Mouse (Mus musculus): ENCODE results near the gene Mapk9. TPM values are rescaled to one million over a fixed set of nuclear protein-coding genes. Genes with fewer than 3 reads are reported as not detected.

The Mapk9 gene
- polyA plus RNA-seq, 1 experiment from 2014 or later: 54.0 TPM

DNA sequence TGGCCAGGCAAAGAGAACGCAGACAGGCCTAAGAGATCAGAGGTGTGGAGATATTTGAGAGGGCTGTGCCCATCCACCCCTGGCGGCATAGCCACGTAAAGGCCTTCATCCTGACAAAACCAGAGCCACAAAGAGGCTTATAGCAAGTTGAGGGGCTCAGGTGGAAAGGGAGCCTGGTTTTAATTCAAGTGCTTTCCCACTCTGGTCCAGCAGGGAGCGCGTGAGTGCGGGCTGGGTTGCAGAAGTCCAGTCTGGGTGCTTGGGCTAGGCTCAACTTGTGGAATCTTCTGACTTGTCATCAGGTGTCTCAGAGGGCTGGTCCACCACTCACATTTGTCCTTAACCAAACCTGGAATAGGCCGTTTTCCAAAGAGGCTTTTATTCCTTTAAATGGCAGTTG, 56.8 kb downstream of the Mapk9 start:
- WGBS: 17% methylated on average over 7 of the region's 7 CpGs
- no peak overlapping the region for H3K4me2 ChIP-seq
- no peak overlapping the region for H3K27ac ChIP-seq

GRCm38 (mm10) chr11:49918521-49919180, 72.1 kb downstream of the Mapk9 start:
- H3K4me3 ChIP-seq: no peak overlapping the region
- peak overlapping the region; percentile 23; the same call in 1 of the 2 replicates for H3K4me2 ChIP-seq
- H3K9me3 ChIP-seq: no peaks in the 10 kb centered on the region
- peak; percentile 75 for ATAC-seq (ENCODE audit: low FRiP score)
- peaks cover 13% of the 10 kb centered on the region for H3K4me1 ChIP-seq (replicated peaks)
- 0 out of 2 replicates have a peak, but pooled peaks cover 3% of the 10 kb centered on the region for H3K27me3 ChIP-seq
- no peaks in the 10 kb centered on the region for H3K36me3 ChIP-seq
- H3K27ac ChIP-seq: peak overlapping the region; percentile 75
- 33% methylated on average over 15 of the region's 15 CpGs for WGBS
- peak overlapping the region; percentile 19; the same call in 1 of the 2 replicates for H3K9ac ChIP-seq

More for the DNA sequence above, 56.8 kb downstream of the Mapk9 start:
- Histone ChIP-seq H3K9ac (no peak overlapping the region), H3K4me1 (replicated peaks) (peaks cover 5% of the 10 kb centered on the region), H3K27me3 (peaks cover 36% of the 10 kb centered on the region), H3K36me3 (no peaks in the 10 kb centered on the region), H3K9me3 (no peaks in the 10 kb centered on the region), H3K4me3 (no peak overlapping the region)
- no peak for ATAC-seq (ENCODE audit: low FRiP score)

GRCm38 (mm10) chr11:49919304-49919703, 72.8 kb downstream of the Mapk9 start:
- Histone ChIP-seq H3K27ac (peak overlapping the region; percentile 75), H3K9ac (no peak overlapping the region), H3K36me3 (no peaks in the 10 kb centered on the region), H3K4me1 (replicated peaks) (peaks cover 13% of the 10 kb centered on the region), H3K9me3 (no peaks in the 10 kb centered on the region), H3K4me3 (no peak overlapping the region), H3K4me2 (no peak overlapping the region), H3K27me3 (0 out of 2 replicates have a peak, but pooled peaks cover 3% of the 10 kb centered on the region)
- no peak for ATAC-seq (ENCODE audit: low FRiP score)
- WGBS: 86% methylated on average over 6 of the region's 6 CpGs

GRCm38 (mm10) chr11:49923539-49923938, 77.0 kb downstream of the Mapk9 start:
- H3K4me3 ChIP-seq: no peak overlapping the region
- H3K36me3 ChIP-seq: no peaks in the 10 kb centered on the region
- WGBS: 84% methylated on average over 9 of the region's 9 CpGs
- no peak overlapping the region for H3K27ac ChIP-seq
- no peak for ATAC-seq (ENCODE audit: low FRiP score)
- peaks cover 32% of the 10 kb centered on the region for H3K4me1 ChIP-seq (replicated peaks)
- H3K4me2 ChIP-seq: no peak overlapping the region
- H3K9me3 ChIP-seq: no peaks in the 10 kb centered on the region
- H3K27me3 ChIP-seq: 0 out of 2 replicates have a peak, but pooled peaks cover 3% of the 10 kb centered on the region
- no peak overlapping the region for H3K9ac ChIP-seq

DNA sequence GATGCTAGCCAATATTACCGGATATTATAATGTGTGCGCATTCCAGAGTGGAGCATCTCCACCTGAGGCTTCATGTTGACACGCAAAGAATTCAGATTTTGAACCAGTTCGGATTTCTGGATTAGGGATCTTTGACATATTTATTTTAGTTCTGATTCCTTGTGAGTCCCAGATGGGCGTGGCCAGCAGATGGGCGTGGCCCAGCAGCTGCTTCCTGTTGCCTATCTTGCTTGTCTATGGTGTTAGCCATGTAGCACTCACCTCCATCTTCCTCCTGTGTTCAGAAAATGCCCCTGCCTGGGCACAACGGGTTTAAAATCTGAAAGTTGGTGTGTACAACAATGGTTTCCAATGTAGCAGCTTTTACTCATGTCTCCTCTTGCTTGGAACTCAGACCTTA, 79.6 kb downstream of the Mapk9 start:
- no peak for ATAC-seq (ENCODE audit: low FRiP score)
- H3K36me3 ChIP-seq: no peaks in the 10 kb centered on the region
- H3K27me3 ChIP-seq: 0 out of 2 replicates have a peak, but pooled peaks cover 3% of the 10 kb centered on the region
- no peaks in the 10 kb centered on the region for H3K9me3 ChIP-seq
- no peak overlapping the region for H3K9ac ChIP-seq
- H3K4me2 ChIP-seq: no peak overlapping the region
- H3K4me3 ChIP-seq: no peak overlapping the region
- H3K4me1 ChIP-seq (replicated peaks): peaks cover 32% of the 10 kb centered on the region
- H3K27ac ChIP-seq: no peak overlapping the region
- 79% methylated on average over 7 of the region's 7 CpGs for WGBS

DNA sequence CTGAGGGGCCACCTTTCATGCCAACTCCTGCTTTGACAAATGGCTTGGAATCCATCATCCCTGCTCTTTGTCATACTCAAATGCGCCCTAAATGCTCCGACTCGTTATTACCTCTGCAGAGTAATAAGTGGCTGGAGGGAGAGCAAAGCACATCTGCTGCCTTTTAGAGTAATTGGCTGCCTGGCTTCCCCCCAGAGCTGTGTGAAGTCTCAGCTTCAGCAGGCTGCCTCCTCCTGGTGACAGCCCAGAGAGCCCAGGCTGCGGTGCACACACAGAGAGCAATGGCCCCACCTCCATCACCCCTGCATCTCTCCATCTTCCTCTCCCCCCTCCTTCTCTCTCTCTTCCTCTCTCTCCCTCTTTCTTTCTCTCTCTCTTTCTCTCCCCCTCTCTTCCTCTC, 80.6 kb downstream of the Mapk9 start:
- H3K9me3 ChIP-seq: no peaks in the 10 kb centered on the region
- H3K4me1 ChIP-seq (replicated peaks): peaks cover 42% of the 10 kb centered on the region
- H3K27ac ChIP-seq: peak overlapping the region; percentile 85
- H3K4me3 ChIP-seq: no peak overlapping the region
- no peaks in the 10 kb centered on the region for H3K36me3 ChIP-seq
- no peaks in the 10 kb centered on the region for H3K27me3 ChIP-seq
- H3K4me2 ChIP-seq: peak overlapping the region; percentile 37
- peak; percentile 71 for ATAC-seq (ENCODE audit: low FRiP score)
- peak overlapping the region; percentile 43; the same call in 1 of the 2 replicates for H3K9ac ChIP-seq
- WGBS: 23% methylated on average over 4 of the region's 4 CpGs

DNA sequence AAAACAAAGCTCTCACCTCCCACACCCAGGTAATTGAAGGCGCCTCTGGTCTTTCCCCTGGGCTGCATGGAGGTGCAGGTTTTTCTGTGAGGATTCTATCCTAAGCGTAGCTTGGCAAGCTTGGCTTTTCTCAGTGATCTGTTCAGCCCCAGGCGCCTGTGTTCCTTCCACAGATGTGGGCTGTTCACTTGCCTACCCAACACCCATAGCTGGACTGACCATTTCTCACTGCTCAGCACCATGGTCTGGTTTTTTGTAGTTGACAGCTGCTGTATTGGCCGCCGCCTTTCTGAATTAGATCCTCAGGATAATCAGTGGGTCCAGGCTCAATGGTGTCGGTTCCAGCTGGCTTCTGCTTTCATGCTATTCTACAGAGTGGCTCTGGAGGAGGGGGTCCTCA, 81.1 kb downstream of the Mapk9 start:
- WGBS: 66% methylated on average over 6 of the region's 6 CpGs
- H3K4me3 ChIP-seq: no peak overlapping the region
- peaks cover 47% of the 10 kb centered on the region for H3K4me1 ChIP-seq (replicated peaks)
- peak overlapping the region; percentile 43; the same call in 1 of the 2 replicates for H3K9ac ChIP-seq
- no peak overlapping the region for H3K4me2 ChIP-seq
- no peaks in the 10 kb centered on the region for H3K9me3 ChIP-seq
- peak overlapping the region; percentile 85 for H3K27ac ChIP-seq
- no peaks in the 10 kb centered on the region for H3K27me3 ChIP-seq
- 0 out of 2 replicates have a peak, but pooled peaks have one; percentile 21 for ATAC-seq (ENCODE audit: low FRiP score)
- H3K36me3 ChIP-seq: no peaks in the 10 kb centered on the region

DNA sequence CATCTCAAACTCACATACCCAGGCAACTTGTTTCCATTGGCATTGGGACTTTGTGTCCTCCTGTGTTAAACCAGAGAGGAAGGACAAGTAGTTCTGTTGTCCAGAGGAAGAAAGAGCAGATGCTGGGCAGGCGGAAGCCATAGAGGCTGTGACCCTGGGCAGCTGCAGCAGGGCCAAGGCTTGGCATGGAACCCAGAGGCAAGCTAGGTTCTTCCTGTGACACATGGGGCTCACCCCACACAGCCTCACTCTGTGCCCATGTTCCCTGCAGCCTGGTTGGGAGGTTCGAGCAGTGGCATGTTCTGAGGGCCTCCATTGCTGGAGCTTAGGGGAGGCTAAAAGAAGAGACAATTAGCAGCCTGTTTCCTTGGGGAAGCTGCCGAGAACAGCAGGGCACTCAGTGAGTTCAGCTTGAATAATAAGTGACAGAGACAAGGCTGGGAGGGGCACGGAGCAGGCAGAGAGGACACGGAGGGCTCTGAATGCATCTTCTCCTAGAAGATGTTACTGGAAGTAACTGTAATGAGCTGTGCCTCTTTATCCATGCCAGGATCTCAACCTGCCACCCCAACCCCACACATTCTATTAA, 84.6 kb downstream of the Mapk9 start:
- Histone ChIP-seq H3K36me3 (no peaks in the 10 kb centered on the region), H3K27ac (peak overlapping the region; percentile 78), H3K4me1 (replicated peaks) (peaks cover 65% of the 10 kb centered on the region), H3K9me3 (no peaks in the 10 kb centered on the region), H3K4me2 (no peak overlapping the region), H3K27me3 (peaks cover 4% of the 10 kb centered on the region; the same call in 1 of the 2 replicates), H3K9ac (no peak overlapping the region), H3K4me3 (no peak overlapping the region)
- ATAC-seq (ENCODE audit: low FRiP score): no peak
- 20% methylated on average over 5 of the region's 5 CpGs for WGBS

GRCm38 (mm10) chr11:49931853-49932252, 85.3 kb downstream of the Mapk9 start:
- H3K4me1 ChIP-seq (replicated peaks): peaks cover 58% of the 10 kb centered on the region
- peak overlapping the region; percentile 30; the same call in 1 of the 2 replicates for H3K9ac ChIP-seq
- no peak overlapping the region for H3K4me3 ChIP-seq
- peak; percentile 86 for ATAC-seq (ENCODE audit: low FRiP score)
- WGBS: 12% methylated on average over 7 of the region's 7 CpGs
- no peaks in the 10 kb centered on the region for H3K36me3 ChIP-seq
- peak overlapping the region; percentile 78 for H3K27ac ChIP-seq
- H3K4me2 ChIP-seq: no peak overlapping the region
- peaks cover 4% of the 10 kb centered on the region; the same call in 1 of the 2 replicates for H3K27me3 ChIP-seq
- H3K9me3 ChIP-seq: no peaks in the 10 kb centered on the region

- Histone ChIP-seq H3K9ac (no peak overlapping the region), H3K36me3 (no peaks in the 10 kb centered on the region), H3K27ac (peak overlapping the region; percentile 30; the same call in 1 of the 2 replicates), H3K27me3 (peaks cover 4% of the 10 kb centered on the region; the same call in 1 of the 2 replicates), H3K9me3 (no peaks in the 10 kb centered on the region), H3K4me3 (no peak overlapping the region), H3K4me1 (replicated peaks) (peaks cover 46% of the 10 kb centered on the region), H3K4me2 (no peak overlapping the region)
- WGBS: 68% methylated on average over 1 of the region's 1 CpGs
- ATAC-seq (ENCODE audit: low FRiP score): no peak
Measured at GRCm38 (mm10) chr11:49933811-49934210, 87.3 kb downstream of the Mapk9 start.

DNA sequence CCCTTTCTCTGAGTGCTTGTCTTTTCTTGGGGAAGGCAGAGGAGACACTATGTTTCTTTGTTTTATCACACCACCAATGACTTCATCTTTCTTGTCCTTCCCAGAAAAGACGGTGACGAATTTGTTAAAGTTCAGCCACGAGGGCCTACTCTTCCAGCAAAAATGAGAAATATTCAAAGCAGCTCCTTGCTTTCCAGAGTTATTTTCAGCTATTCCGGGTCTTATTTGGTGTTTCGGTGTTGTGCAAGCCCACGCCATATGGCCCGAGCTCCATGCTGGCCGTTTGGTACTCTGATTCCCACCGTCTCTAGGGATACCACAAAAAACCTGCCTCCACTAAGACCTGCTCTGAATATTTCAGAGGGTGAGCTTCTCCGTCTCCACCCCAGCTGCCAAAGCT, 87.8 kb downstream of the Mapk9 start:
- WGBS: 50% methylated on average over 10 of the region's 10 CpGs
- H3K4me1 ChIP-seq (replicated peaks): peaks cover 51% of the 10 kb centered on the region
- H3K27me3 ChIP-seq: peaks cover 4% of the 10 kb centered on the region; the same call in 1 of the 2 replicates
- no peak overlapping the region for H3K4me2 ChIP-seq
- H3K4me3 ChIP-seq: no peak overlapping the region
- no peaks in the 10 kb centered on the region for H3K36me3 ChIP-seq
- no peak overlapping the region for H3K9ac ChIP-seq
- H3K9me3 ChIP-seq: no peaks in the 10 kb centered on the region
- no peak for ATAC-seq (ENCODE audit: low FRiP score)
- H3K27ac ChIP-seq: peak overlapping the region; percentile 30

Measured in hindbrain, embryonic 13.5 days (tissue).